Mouse (Mus musculus): ENCODE data around the gene Satb2. TPM values are rescaled to one million over a fixed set of nuclear protein-coding genes. Genes with fewer than 3 reads are reported as not detected.
A peak's percentile ranks its signal among the peaks of the same experiment; 100 is the strongest.

Gene Satb2
- total RNA-seq, 2 experiments from 2014 or later = 2.6 to 3.7 TPM

GRCm38 (mm10) chr1:56930096-56930495, 48.4 kb downstream of the Satb2 start:
- DNase-seq = no peak

- DNase-seq = peak; percentile 2 to 5
These were observed 49.7 kb downstream of the Satb2 start for GRCm38 (mm10) chr1:56928731-56929130.

- no peak for DNase-seq
These were observed 58.0 kb downstream of the Satb2 start for GRCm38 (mm10) chr1:56920472-56920871.

- no peak for DNase-seq
These were observed 64.2 kb downstream of the Satb2 start for GRCm38 (mm10) chr1:56914279-56914678.

GRCm38 (mm10) chr1:56900706-56901287, 77.7 kb downstream of the Satb2 start:
- no peak for DNase-seq

GRCm38 (mm10) chr1:56900187-56900586, 78.3 kb downstream of the Satb2 start:
- DNase-seq = no peak

- no peak for DNase-seq
These were observed 79.6 kb downstream of the Satb2 start for GRCm38 (mm10) chr1:56898606-56899396.

GRCm38 (mm10) chr1:56897492-56898180, 80.8 kb downstream of the Satb2 start:
- no peak for DNase-seq

GRCm38 (mm10) chr1:56896670-56897069, 81.8 kb downstream of the Satb2 start:
- DNase-seq = peak; percentile 13 to 49

GRCm38 (mm10) chr1:56892766-56893165, 85.7 kb downstream of the Satb2 start:
- no peak for DNase-seq

- DNase-seq = no peak
These were observed 89.5 kb downstream of the Satb2 start for GRCm38 (mm10) chr1:56888939-56889338.

- no peak for DNase-seq
These were observed 90.9 kb downstream of the Satb2 start for GRCm38 (mm10) chr1:56887524-56887923.

GRCm38 (mm10) chr1:56871485-56871884, 107.0 kb downstream of the Satb2 start:
- no peak for DNase-seq

GRCm38 (mm10) chr1:56865246-56865645, 113.2 kb downstream of the Satb2 start:
- DNase-seq = no peak

- no peak for DNase-seq
These were observed 115.7 kb downstream of the Satb2 start for GRCm38 (mm10) chr1:56862799-56863198.

GRCm38 (mm10) chr1:56857202-56857601, 121.2 kb downstream of the Satb2 start:
- DNase-seq = no peak

- DNase-seq = no peak
These were observed 128.0 kb downstream of the Satb2 start for GRCm38 (mm10) chr1:56850446-56850845.

GRCm38 (mm10) chr1:56846358-56846757, 132.1 kb downstream of the Satb2 start:
- no peak for DNase-seq

- no peak for DNase-seq
These were observed 132.8 kb downstream of the Satb2 start for GRCm38 (mm10) chr1:56845523-56846118.

GRCm38 (mm10) chr1:56844551-56845330, 133.7 kb downstream of the Satb2 start:
- no peak for DNase-seq

GRCm38 (mm10) chr1:56838901-56839300, 139.5 kb downstream of the Satb2 start:
- DNase-seq = no peak

Data from adrenal gland, postnatal 36 days (tissue).